Mouse (Mus musculus) intestine, postnatal 0 days (tissue): ENCODE data around the gene Dnajc9. TPM values are rescaled to one million over a fixed set of nuclear protein-coding genes. Genes with fewer than 3 reads are reported as not detected.

ENCODE experiments used
- ATAC-seq: fragments of 200-750 bp; cut with Nextera tagmentation; 2 replicates; pipeline ENCODE4 v1.8.0; 2017; ENCODE audit warnings: mild to moderate bottlenecking, moderate TSS enrichment, moderate library complexity
- H3K27ac ChIP-seq: fragments of 300-500 bp; sonication (generic); 2 replicates; pipeline ENCODE4 v1.5.1; 2014; ENCODE audit warnings: mild to moderate bottlenecking, low read depth, low read length, moderate library complexity
- H3K27me3 ChIP-seq: fragments of 300-500 bp; sonication (generic); replicated peaks from 2 replicates; pipeline ENCODE4 v1.6.1; 2014; ENCODE audit warnings: low read length, mixed read lengths; ENCODE audit not compliant: control insufficient read depth, insufficient read depth
- H3K36me3 ChIP-seq: fragments of 300-500 bp; sonication (generic); 2 replicates; pipeline ENCODE4 v1.6.1; 2014; ENCODE audit warnings: mild to moderate bottlenecking, moderate library complexity; ENCODE audit not compliant: control insufficient read depth, insufficient read depth
- H3K4me1 ChIP-seq: fragments of 300-500 bp; sonication (generic); replicated peaks from 2 replicates; pipeline ENCODE4 v1.6.1; 2014; ENCODE audit warnings: antibody characterized with exemption, low read length, mixed read lengths; ENCODE audit not compliant: control insufficient read depth, insufficient read depth
- H3K4me2 ChIP-seq: fragments of 300-500 bp; sonication (generic); replicated peaks from 2 replicates; pipeline ENCODE4 v1.6.1; 2014; ENCODE audit warnings: low read depth, mild to moderate bottlenecking, moderate library complexity
- H3K4me3 ChIP-seq: fragments of 300-500 bp; sonication (generic); 2 replicates; pipeline ENCODE4 v1.5.1; 2014; ENCODE audit warnings: low read depth, low read length
- H3K9ac ChIP-seq: fragments of 300-500 bp; sonication (generic); 2 replicates; pipeline ENCODE4 v1.6.1; 2014; ENCODE audit warnings: mild to moderate bottlenecking, low read depth, low read length
- H3K9me3 ChIP-seq: fragments of 300-500 bp; sonication (generic); 2 replicates; pipeline ENCODE4 v1.6.1; 2016; ENCODE audit warnings: mixed run types; ENCODE audit not compliant: control insufficient read depth
- CTCF ChIP-seq: sonication (generic); IDR thresholded peaks from 2 replicates; pipeline ENCODE4 v1.5.1; 2016; ENCODE audit warnings: low read depth, mild to moderate bottlenecking, control low read depth, antibody characterized with exemption, moderate library complexity
- WGBS: fragments of 180-500 bp; shearing (Covaris S2); extraction: QIAGEN DNeasy Blood & Tissue Kit; methylation state at CpG from one replicate; pipeline ENCODE4 v1.1.7; 2014; 5-methylcytosine and 5-hydroxymethylcytosine counted together
- polyA plus RNA-seq: library from polyadenylated mRNA; unstranded; fragments of >200 nt; fragmentation: Nextera tagmentation; extraction: Ambion mirVana; gene quantifications from 2 replicates; pipeline ENCODE4 v1.2.1, GENCODE M21; 2015

Dnajc9 gene
- polyA plus RNA-seq, 1 experiment from 2014 or later, result 41.5 TPM

GRCm38 (mm10) chr14:20389446-20390079 is 853 bp upstream of the Dnajc9 start:
- Histone ChIP-seq H3K36me3 (peaks cover 16% of the 10 kb centered on the region), H3K9ac (no peak overlapping the region), H3K4me3 (peak overlapping the region; percentile 75; the same call in 1 of the 2 replicates), H3K9me3 (no peaks in the 10 kb centered on the region), H3K27me3 (no peaks in the 10 kb centered on the region), H3K4me2 (peak overlapping the region; percentile 86; the same call in 1 of the 2 replicates), H3K27ac (no peak overlapping the region), H3K4me1 (no peaks in the 10 kb centered on the region)
- WGBS, result 78% methylated on average over 8 of the region's 8 CpGs
- no peak for ATAC-seq
- no peak for TF ChIP-seq CTCF

- no peak for TF ChIP-seq CTCF
- H3K9me3 ChIP-seq, result no peaks in the 10 kb centered on the region
- 90% methylated on average over 9 of the region's 9 CpGs for WGBS
- no peak overlapping the region for H3K27ac ChIP-seq
- no peak overlapping the region for H3K4me3 ChIP-seq
- H3K27me3 ChIP-seq, result no peaks in the 10 kb centered on the region
- peaks cover 39% of the 10 kb centered on the region for H3K36me3 ChIP-seq
- ATAC-seq, result no peak
- no peaks in the 10 kb centered on the region for H3K4me1 ChIP-seq
- H3K4me2 ChIP-seq, result no peak overlapping the region
- no peak overlapping the region for H3K9ac ChIP-seq
Measured at GRCm38 (mm10) chr14:20379753-20380430, 8.8 kb downstream of the Dnajc9 start.

- H3K9me3 ChIP-seq, result no peaks in the 10 kb centered on the region
- H3K9ac ChIP-seq, result no peak overlapping the region
- H3K27me3 ChIP-seq, result no peaks in the 10 kb centered on the region
- H3K36me3 ChIP-seq, result peaks cover 39% of the 10 kb centered on the region
- no peak overlapping the region for H3K27ac ChIP-seq
- no peak for TF ChIP-seq CTCF
- no peak overlapping the region for H3K4me3 ChIP-seq
- WGBS, result 47% methylated on average over 5 of the region's 5 CpGs
- H3K4me2 ChIP-seq, result 0 out of 2 replicates have a peak overlapping the region, but pooled peaks have one; percentile 3
- peak; percentile 37; the same call in 1 of the 2 replicates for ATAC-seq
- no peaks in the 10 kb centered on the region for H3K4me1 ChIP-seq
Measured at GRCm38 (mm10) chr14:20379087-20379640, 9.5 kb downstream of the Dnajc9 start.

- Histone ChIP-seq H3K27me3 (no peaks in the 10 kb centered on the region), H3K4me3 (no peak overlapping the region), H3K27ac (no peak overlapping the region), H3K4me2 (peak overlapping the region; percentile 51), H3K9ac (no peak overlapping the region), H3K9me3 (no peaks in the 10 kb centered on the region), H3K36me3 (peaks cover 38% of the 10 kb centered on the region), H3K4me1 (no peaks in the 10 kb centered on the region)
- 27% methylated on average over 13 of the region's 13 CpGs for WGBS
- peak; percentile 81 for TF ChIP-seq CTCF
- ATAC-seq, result peak; percentile 79
Measured at GRCm38 (mm10) chr14:20378313-20379061, 10.2 kb downstream of the Dnajc9 start.

- Histone ChIP-seq H3K9ac (no peak overlapping the region), H3K4me2 (no peak overlapping the region), H3K27ac (no peak overlapping the region), H3K27me3 (no peaks in the 10 kb centered on the region), H3K4me3 (no peak overlapping the region), H3K4me1 (no peaks in the 10 kb centered on the region), H3K36me3 (peaks cover 27% of the 10 kb centered on the region), H3K9me3 (no peaks in the 10 kb centered on the region)
- 54% methylated on average over 4 of the region's 4 CpGs for WGBS
- no peak for ATAC-seq
- TF ChIP-seq CTCF, result no peak
Measured at GRCm38 (mm10) chr14:20377112-20377521, 11.6 kb downstream of the Dnajc9 start.

GRCm38 (mm10) chr14:20371854-20372253 is 16.9 kb downstream of the Dnajc9 start:
- Histone ChIP-seq H3K27me3 (no peaks in the 10 kb centered on the region), H3K4me3 (no peak overlapping the region), H3K4me2 (no peak overlapping the region), H3K27ac (no peak overlapping the region), H3K36me3 (peaks cover 25% of the 10 kb centered on the region), H3K9ac (no peak overlapping the region), H3K9me3 (no peaks in the 10 kb centered on the region), H3K4me1 (no peaks in the 10 kb centered on the region)
- no peak for TF ChIP-seq CTCF
- WGBS, result 77% methylated on average over 1 of the region's 1 CpGs
- ATAC-seq, result no peak
